Mouse (Mus musculus) fibroblast of lung, adult 2 months (primary cell): ENCODE measurements around the gene Dhps.
"Not testable (repeated sequence)": the region's sequence is repeated elsewhere in the genome, so short reads cannot be mapped to it uniquely, and the experiment has no call there.

Source experiments
- DNase-seq: peaks from one replicate; pipeline ENCODE4 v3.0.0-alpha.2; 2011; ENCODE audit warnings: low read depth

Dhps gene

GRCm38 (mm10) chr8:85096196-85096595 lies 24.6 kb downstream of the Dhps start:
- DNase-seq: no peak

GRCm38 (mm10) chr8:85096850-85097249 lies 25.3 kb downstream of the Dhps start:
- DNase-seq: no peak

- DNase-seq: no peak
Measured at GRCm38 (mm10) chr8:85100076-85100665, 28.6 kb downstream of the Dhps start.

- DNase-seq: no peak
Measured at GRCm38 (mm10) chr8:85113241-85113640, 41.7 kb downstream of the Dhps start.

- DNase-seq: no peak
Measured at GRCm38 (mm10) chr8:85115501-85115900, 43.9 kb downstream of the Dhps start.

- DNase-seq: no peak
Measured at GRCm38 (mm10) chr8:85116984-85117383, 45.4 kb downstream of the Dhps start.

GRCm38 (mm10) chr8:85119052-85119981 lies 47.8 kb downstream of the Dhps start:
- peak; percentile 54 for DNase-seq

- not testable (repeated sequence) for DNase-seq
Measured at GRCm38 (mm10) chr8:85120251-85120650, 48.7 kb downstream of the Dhps start.

GRCm38 (mm10) chr8:85122995-85123394 lies 51.4 kb downstream of the Dhps start, which contains the start of gene Zfp791:
Zfp791 (minus strand) TSS chr8:85123095.
- DNase-seq: no peak

GRCm38 (mm10) chr8:85123691-85124090 lies 52.1 kb downstream of the Dhps start:
- DNase-seq: no peak
